Mouse (Mus musculus): ENCODE results near the gene Slc6a17.

DNA sequence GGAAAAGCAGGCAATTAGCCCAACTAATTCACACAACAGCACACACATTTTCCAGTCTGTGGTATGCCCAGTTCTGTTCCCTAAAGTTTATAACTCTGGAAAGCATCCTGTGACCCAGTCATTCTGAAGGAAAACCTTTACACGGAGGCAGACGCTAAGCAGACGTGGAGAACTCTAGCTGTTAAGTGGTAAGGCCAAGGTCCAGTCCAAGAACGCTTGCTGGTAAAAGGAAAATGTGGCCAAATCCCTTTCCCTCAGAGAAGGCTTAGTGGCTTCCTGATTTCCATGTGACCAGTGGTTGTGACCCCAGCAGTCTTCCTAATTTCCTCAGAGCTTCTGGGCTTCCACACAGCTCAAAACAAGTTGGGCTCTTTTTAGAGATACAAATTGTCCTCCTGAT, 11.3 kb downstream of the Slc6a17 start:
- TF ChIP-seq CTCF (IDR thresholded peaks at IDR 0.05; ENCODE audit: low read depth, low read length): no peak
- TF ChIP-seq POLR2A (IDR thresholded peaks at IDR 0.05; ENCODE audit: insufficient read depth, low read length): no peak
- no peak for TF ChIP-seq EP300 (IDR thresholded peaks at IDR 0.05; ENCODE audit: insufficient read depth, low read depth, low read length)
